Mouse (Mus musculus): Measurements from ENCODE around the gene Rps6kb1.
A peak's percentile ranks its signal among the peaks of the same experiment; 100 is the strongest.

The Rps6kb1 gene

GRCm38 (mm10) chr11:86580319-86581113 is 35.9 kb upstream of the Rps6kb1 start:
- no peak for DNase-seq (ENCODE audit: low spot score in 2 of 2)

- no peak for DNase-seq (ENCODE audit: low spot score in 2 of 2)
Observed at GRCm38 (mm10) chr11:86579731-86580318, 35.2 kb upstream of the Rps6kb1 start.

- no peak for DNase-seq (ENCODE audit: low spot score in 2 of 2)
Observed at GRCm38 (mm10) chr11:86578809-86579730, 34.5 kb upstream of the Rps6kb1 start.

- no peak for DNase-seq (ENCODE audit: low spot score in 2 of 2)
Observed at GRCm38 (mm10) chr11:86578106-86578808, 33.7 kb upstream of the Rps6kb1 start.

GRCm38 (mm10) chr11:86577231-86577630 is 32.6 kb upstream of the Rps6kb1 start:
- DNase-seq (ENCODE audit: low spot score in 2 of 2) = no peak

GRCm38 (mm10) chr11:86575632-86576378 is 31.2 kb upstream of the Rps6kb1 start:
- DNase-seq (ENCODE audit: low spot score in 2 of 2) = no peak

GRCm38 (mm10) chr11:86574408-86574807 is 29.8 kb upstream of the Rps6kb1 start:
- DNase-seq (ENCODE audit: low spot score in 2 of 2) = no peak

- no peak for DNase-seq (ENCODE audit: low spot score in 2 of 2)
Observed at GRCm38 (mm10) chr11:86573646-86574231, 29.1 kb upstream of the Rps6kb1 start.

- no peak for DNase-seq (ENCODE audit: low spot score in 2 of 2)
Observed at GRCm38 (mm10) chr11:86572623-86573022, 28.0 kb upstream of the Rps6kb1 start.

- no peak for DNase-seq (ENCODE audit: low spot score in 2 of 2)
Observed at GRCm38 (mm10) chr11:86571871-86572270, 27.3 kb upstream of the Rps6kb1 start.

- no peak for DNase-seq (ENCODE audit: low spot score in 2 of 2)
Observed at GRCm38 (mm10) chr11:86571047-86571855, 26.6 kb upstream of the Rps6kb1 start.

- no peak for DNase-seq (ENCODE audit: low spot score in 2 of 2)
Observed at GRCm38 (mm10) chr11:86570261-86570746, 25.7 kb upstream of the Rps6kb1 start.

GRCm38 (mm10) chr11:86568425-86568824 is 23.8 kb upstream of the Rps6kb1 start:
- DNase-seq (ENCODE audit: low spot score in 2 of 2) = no peak

GRCm38 (mm10) chr11:86558258-86558657 is 13.7 kb upstream of the Rps6kb1 start:
- no peak for DNase-seq (ENCODE audit: low spot score in 2 of 2)

GRCm38 (mm10) chr11:86553525-86553924 is 8.9 kb upstream of the Rps6kb1 start:
- no peak for DNase-seq (ENCODE audit: low spot score in 2 of 2)

GRCm38 (mm10) chr11:86547412-86547811 is 2.8 kb upstream of the Rps6kb1 start:
- no peak for DNase-seq (ENCODE audit: low spot score in 2 of 2)

- no peak for DNase-seq (ENCODE audit: low spot score in 2 of 2)
Observed at GRCm38 (mm10) chr11:86545556-86545955, 951 bp upstream of the Rps6kb1 start.

GRCm38 (mm10) chr11:86543960-86544638 is 506 bp downstream of the Rps6kb1 start:
- peak; percentile 9 to 15 for DNase-seq (ENCODE audit: low spot score in 2 of 2)

- no peak for DNase-seq (ENCODE audit: low spot score in 2 of 2)
Observed at GRCm38 (mm10) chr11:86542851-86543250, 1.8 kb downstream of the Rps6kb1 start.
